Mouse (Mus musculus): ENCODE data around the gene Slc39a3. TPM values are rescaled to one million over a fixed set of nuclear protein-coding genes. Genes with fewer than 3 reads are reported as not detected.
A peak's percentile ranks its signal among the peaks of the same experiment; 100 is the strongest.
"Not testable (repeated sequence)": the region's sequence is repeated elsewhere in the genome, so short reads cannot be mapped to it uniquely, and the experiment has no call there.

Gene Slc39a3
- total RNA-seq, 2 experiments from 2014 or later = 57.3 to 66.0 TPM

- no peak for DNase-seq (ENCODE audit: low spot score in 2 of 2)
These were observed 26.4 kb downstream of the Slc39a3 start for GRCm38 (mm10) chr10:81010851-81011250.

DNA sequence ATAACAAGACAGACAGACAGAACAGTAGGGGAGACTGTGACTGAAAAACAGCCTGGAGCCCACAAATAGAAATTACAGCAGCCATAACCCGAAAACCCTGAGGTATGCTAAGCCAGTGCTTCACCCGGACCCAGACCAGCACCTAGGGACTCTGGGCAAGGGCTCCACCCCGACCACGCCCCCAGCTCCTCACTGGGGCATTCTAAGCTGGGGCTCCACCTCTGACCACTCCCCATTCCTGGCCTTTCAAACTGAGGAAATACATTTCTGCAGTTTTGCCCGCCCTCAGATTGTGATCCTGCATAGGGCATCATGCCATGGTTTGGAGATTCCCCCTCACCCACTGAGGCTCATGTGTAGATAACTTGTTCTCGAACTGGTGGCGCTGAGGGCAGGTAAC lies 30.0 kb downstream of the Slc39a3 start:
- DNase-seq (ENCODE audit: low spot score in 2 of 2) = no peak

DNA sequence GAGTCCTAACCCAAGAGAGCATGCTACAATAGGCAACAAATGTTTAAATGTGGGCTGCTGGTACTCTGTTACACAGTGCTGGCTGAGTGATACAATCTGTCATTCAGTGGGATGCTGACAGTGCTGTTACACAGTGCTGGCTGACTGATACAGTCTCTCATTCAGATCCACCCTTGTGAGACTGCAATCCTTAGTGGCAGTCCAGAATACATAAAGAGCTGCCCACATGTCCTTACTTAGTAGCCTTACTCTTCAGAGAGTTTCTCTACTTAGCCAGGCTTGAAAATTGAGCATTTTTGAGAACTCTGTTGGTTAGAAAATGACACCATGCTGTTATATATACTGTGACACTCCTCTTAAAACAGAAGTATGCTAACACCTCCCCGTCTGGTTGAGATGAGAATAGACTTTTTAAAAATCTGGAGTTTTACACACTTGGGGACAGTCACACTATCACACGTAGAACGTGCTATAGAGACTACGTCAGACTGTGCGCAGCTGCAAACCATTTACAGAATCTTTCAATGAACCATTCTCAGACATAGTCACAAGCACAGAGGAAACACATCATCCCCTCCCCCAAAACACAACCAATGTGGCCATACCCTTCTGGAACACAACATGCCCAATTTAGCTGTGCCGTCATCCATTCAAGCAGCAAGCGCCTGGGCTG lies 31.1 kb downstream of the Slc39a3 start:
- no peak for DNase-seq (ENCODE audit: low spot score in 2 of 2)

GRCm38 (mm10) chr10:81001161-81001560 lies 36.1 kb downstream of the Slc39a3 start:
- peak in 1 of 2 experiments; percentile 57 for DNase-seq (ENCODE audit: low spot score in 2 of 2)

- no peak for DNase-seq (ENCODE audit: low spot score in 2 of 2)
These were observed 36.8 kb downstream of the Slc39a3 start for GRCm38 (mm10) chr10:81000197-81001062.

DNA sequence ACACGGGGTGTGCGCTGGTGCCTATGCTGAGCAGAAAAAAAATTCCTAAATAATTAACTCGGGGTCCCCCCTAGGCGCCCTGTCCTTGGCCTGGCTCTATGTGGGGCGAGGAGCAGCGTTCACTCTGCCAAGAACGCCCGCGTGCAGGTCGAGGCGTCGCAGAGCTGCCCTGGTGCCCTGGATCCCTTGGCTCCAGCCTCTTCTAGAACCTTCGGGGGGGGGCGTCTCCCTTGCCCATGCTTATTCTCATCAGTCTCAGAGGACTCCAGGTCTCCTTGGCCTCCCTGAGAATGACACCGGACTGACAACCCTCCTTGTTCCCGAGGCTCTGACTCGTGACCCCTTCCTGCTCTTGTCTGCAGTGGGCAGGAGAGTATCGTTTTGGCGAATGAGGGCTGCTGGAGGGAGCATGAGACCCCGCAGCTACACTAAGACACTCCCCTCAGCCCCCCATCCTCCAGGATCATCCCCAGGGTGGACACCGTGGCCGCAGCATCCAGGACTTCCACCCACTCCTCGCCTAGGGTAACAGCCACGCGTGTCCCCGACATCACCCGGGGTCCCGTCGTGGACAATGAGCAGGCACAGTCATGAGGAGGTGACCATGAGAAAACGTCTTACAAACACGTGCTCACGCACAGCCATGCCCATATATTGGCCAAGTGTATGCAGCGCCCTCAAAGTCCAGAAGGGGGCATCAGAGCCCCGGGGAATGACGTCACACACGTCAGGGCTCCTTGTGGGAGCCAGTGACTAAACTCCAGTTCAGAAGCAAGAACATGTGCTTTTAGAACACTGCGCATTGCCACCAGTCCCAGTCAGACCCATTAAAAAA lies 37.6 kb downstream of the Slc39a3 start:
- DNase-seq (ENCODE audit: low spot score in 2 of 2) = peak; percentile 90 to 92

- peak in 1 of 2 experiments; percentile 65 for DNase-seq (ENCODE audit: low spot score in 2 of 2)
These were observed 38.4 kb downstream of the Slc39a3 start for GRCm38 (mm10) chr10:80998778-80999177.

GRCm38 (mm10) chr10:80998021-80998420 lies 39.2 kb downstream of the Slc39a3 start:
- no peak for DNase-seq (ENCODE audit: low spot score in 2 of 2)

DNA sequence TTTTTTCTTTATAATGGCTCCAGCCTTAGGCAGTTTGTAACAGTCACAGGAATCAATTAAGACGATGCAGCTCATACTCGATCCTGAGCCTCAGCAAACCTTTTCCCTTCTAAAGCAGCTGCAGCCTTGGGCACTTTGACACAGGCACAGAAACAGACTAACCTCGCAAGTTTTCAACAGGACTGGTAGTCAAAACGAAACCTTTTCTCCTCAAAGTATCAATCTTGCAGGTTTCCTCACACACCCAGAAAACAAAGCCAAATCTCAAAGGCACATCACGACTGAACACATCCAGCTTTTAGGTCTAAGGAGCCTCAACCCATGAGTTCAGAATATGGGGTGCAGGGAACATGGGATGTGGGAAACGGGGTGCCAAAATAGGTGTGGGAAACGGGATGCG lies 39.9 kb downstream of the Slc39a3 start:
- DNase-seq (ENCODE audit: low spot score in 2 of 2) = no peak

DNA sequence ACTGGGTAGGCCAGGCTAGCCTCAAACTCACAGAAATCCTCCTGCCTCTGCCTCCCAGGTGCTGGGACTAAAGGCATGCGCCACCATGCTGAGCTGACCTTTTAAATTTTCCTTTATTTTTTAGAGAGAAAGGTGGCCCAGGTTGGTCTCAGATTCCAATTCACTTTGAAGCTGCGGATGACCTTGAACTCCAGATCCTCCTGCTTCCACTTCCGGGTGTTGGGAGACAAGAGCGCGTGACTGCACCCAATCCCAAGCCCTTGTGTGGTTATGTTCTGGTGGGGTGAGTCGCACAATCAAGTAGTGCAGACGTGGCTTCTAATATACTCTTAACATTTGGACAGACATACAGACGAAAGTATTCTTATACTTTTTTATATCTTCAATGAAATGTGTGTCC lies 40.7 kb downstream of the Slc39a3 start:
- no peak for DNase-seq (ENCODE audit: low spot score in 2 of 2)

DNA sequence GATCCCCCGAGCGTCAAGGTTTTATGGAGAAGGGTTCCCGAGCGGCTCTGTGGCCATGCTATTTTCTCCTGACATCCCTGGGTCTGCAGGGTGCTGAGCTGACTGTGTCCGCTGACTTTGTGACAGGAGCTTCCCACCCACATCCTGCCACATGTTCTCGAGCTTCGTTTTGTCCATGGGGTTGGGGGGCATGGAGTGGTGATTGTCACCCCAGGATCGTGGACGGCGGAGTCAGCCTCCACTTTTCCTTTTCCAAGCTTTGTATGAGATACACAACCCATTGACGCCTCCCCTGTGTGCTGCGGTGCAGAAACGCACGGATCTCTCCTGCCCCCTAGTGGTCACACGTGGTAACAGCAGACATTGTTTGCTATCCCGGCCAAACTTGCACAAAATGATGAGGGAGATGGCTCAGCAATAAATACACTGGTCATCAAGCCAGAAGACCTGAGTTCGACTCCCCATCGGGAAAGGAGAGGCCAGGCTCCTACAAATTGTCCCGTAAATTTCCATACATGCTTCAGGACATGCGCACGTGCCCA lies 42.1 kb downstream of the Slc39a3 start:
- peak; percentile 91 to 92 for DNase-seq (ENCODE audit: low spot score in 2 of 2)

DNA sequence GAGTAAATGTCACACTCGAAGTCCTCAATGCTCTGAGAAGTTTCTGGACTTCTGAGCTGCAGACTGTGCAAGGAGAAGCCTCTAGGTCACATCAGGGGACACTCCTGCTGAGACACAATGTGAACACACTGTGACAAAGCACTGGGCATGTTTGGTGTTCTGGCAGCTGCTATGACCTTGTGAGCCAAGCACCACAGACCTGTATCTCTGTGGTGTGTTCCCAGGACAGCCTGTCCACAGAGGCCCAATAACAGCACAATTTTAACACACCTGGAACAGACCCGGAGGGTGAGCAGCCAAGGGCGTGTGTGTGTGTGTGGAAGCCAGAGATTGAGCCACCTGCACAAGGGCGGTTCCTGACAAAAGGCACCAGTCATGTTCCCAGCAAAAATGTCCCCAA lies 42.6 kb downstream of the Slc39a3 start:
- no peak for DNase-seq (ENCODE audit: low spot score in 2 of 2)

DNA sequence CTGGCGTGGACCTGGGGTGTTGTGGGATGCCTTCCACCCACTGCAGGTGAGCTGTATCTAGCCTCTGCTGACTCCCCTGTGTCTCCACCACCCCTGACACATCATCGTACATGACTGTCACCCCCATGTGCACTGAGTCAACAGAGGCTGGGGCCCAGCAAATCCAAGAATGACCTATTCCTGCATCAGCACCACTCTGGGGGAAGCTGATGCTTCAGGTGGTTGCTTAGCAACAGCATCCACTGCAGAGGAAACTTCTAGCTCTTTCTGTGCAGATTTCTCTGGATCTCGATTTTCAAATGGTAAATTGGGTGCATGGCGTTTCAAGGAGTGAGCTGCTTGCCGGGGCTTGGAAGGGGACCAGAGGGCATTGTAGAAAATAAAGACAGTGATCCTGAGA lies 44.0 kb downstream of the Slc39a3 start:
- no peak for DNase-seq (ENCODE audit: low spot score in 2 of 2)

GRCm38 (mm10) chr10:80991945-80992344 lies 45.3 kb downstream of the Slc39a3 start:
- no peak for DNase-seq (ENCODE audit: low spot score in 2 of 2)

DNA sequence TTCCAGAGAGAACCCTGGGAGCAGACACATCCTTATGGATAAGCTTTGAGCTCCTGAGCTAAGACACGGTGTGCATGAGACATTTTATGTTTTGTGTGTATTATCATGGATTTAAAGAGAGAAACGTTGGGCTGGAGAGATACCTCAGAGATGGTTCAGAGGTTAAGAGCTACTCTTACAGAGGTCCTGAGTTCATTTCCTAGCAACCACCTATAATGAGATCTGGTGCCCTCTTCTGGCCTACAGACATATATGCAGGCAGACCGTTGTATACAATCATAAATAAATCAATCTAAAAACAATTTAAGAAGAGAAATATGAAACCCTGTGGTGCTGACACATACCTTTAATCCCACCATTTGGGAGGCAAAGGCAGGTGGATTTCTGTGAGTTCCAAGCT lies 46.2 kb downstream of the Slc39a3 start:
- DNase-seq (ENCODE audit: low spot score in 2 of 2) = no peak

- no peak for DNase-seq (ENCODE audit: low spot score in 2 of 2)
These were observed 46.8 kb downstream of the Slc39a3 start for GRCm38 (mm10) chr10:80990406-80990805.

GRCm38 (mm10) chr10:80989854-80990253 lies 47.4 kb downstream of the Slc39a3 start:
- not testable (repeated sequence) for DNase-seq (ENCODE audit: low spot score in 2 of 2)

DNA sequence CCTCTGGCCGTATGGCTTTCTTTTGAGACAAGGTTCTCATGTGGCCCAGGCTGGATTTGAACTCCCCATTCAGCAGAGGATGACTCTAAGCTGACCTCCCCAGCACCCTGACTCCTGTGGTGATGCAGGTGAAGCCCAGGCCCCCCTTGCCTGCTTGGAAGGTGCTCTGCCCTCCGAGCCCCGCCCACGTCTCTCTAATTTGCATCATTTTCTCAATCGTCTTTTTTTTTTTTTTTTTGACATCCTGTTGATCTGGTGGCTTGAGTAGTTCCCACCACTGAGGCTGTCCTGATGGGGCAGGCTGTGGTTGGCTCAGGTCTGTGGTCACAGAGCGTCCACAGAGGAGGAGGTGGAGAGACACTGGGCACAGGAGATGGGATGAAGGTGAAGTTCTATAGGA lies 47.8 kb downstream of the Slc39a3 start:
- no peak for DNase-seq (ENCODE audit: low spot score in 2 of 2)

DNA sequence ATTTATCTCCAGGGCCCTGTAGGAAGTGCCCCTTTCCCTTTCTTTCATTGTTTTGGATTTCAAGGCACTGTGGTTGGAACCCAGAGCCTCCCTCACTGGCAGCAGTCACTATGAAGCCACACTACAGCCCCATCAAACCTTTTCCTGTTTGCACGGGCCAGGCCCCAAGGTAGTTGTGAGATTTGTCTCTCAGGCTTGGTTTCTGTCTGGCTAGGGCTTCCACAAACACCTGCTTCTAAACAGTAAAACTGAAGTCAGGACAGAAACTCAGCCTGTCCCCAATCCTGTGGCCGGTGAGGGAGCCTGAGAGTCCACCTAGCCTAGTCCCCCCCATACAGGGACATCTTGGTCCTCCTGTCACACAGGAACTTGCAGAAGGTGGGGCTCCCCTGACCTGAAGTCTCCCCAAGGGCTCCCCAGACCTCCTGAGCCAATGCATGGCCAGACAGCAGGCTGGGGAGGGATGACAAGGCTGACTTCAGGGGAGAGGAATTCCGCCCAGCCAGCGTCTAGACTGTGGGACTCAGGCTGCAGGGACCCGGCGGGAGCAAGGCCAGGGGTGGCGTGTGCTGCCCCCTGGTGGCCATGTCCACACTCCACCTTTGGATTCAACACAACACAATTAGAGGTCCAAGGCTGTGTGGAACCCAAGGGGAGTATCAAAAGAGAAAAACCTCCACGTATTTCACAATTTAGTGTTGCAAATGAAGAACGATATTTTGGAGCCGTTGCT lies 49.4 kb downstream of the Slc39a3 start:
- DNase-seq (ENCODE audit: low spot score in 2 of 2) = peak; percentile 78 to 80

DNA sequence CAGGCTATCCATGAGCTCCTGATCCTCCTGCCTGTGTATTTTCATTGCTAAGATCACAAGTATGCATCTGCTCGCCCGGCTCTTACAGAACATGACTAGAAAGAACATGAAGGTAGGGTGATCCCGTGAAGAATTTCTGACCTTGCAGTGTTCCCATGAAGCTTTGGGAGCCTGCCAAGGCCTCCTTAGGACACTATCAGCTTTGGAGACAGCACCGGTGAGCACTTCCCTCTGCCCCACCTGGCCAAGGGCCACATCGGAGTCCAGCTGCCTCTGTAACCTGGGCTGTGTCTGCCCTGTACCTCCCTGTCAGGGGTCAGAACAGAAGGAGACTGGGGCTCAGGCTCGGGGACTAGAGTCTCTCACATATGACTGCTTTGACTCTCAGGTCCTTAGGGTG lies 50.5 kb downstream of the Slc39a3 start:
- no peak for DNase-seq (ENCODE audit: low spot score in 2 of 2)

Data from layer of hippocampus, postnatal 10 days (tissue).